Mouse (Mus musculus) CH12.LX (cell line): ENCODE measurements around the gene Nexn. TPM values are rescaled to one million over a fixed set of nuclear protein-coding genes. Genes with fewer than 3 reads are reported as not detected.

ENCODE experiments used
- polyA plus RNA-seq: library from polyadenylated mRNA; unstranded; fragments of >175 nt; gene quantifications from 2 replicates; pipeline ENCODE4 v1.2.1, GENCODE M21; 2012; ENCODE audit warnings: low read depth; ENCODE audit not compliant: insufficient read length
- total RNA-seq, 2 experiments: library from RNA; depleted of rRNA; stranded (reverse); fragments of 300-350 nt in 1 of 2; fragments of >200 nt in 1 of 2; gene quantifications; 2 replicates each; pipeline ENCODE4 v1.2.3; 2012 to 2014

Gene Nexn
- total and polyA plus RNA-seq, 3 experiments: 0.08 to 0.17 TPM; not detected in 1

Other genes starting within 250 kb of the Nexn start
- gene Gipc2, start 100.1 kb downstream of the Nexn start, total RNA-seq (2012; rRNA removed): 0.38 TPM in 1 of 2 replicates, not detected in the other
- 0.24 TPM in 1 of 2 replicates, not detected in the other for gene Gipc2, start 100.1 kb downstream of the Nexn start, total RNA-seq (2014; rRNA removed)
- gene Gipc2, start 100.1 kb downstream of the Nexn start, polyA plus RNA-seq: 1.2 and 1.7 TPM in 2 replicates
- 11.7 and 14.9 TPM in 2 replicates for gene Dnajb4, start 56.0 kb downstream of the Nexn start, total RNA-seq (2012; rRNA removed)
- 26.4 and 30.0 TPM in 2 replicates for gene Dnajb4, start 56.0 kb downstream of the Nexn start, total RNA-seq (2014; rRNA removed)
- gene Dnajb4, start 56.0 kb downstream of the Nexn start, polyA plus RNA-seq: 17.7 and 19.5 TPM in 2 replicates
- gene Fubp1, start 55.9 kb downstream of the Nexn start, total RNA-seq (2012; rRNA removed): 214 and 306 TPM in 2 replicates
- gene Fubp1, start 55.9 kb downstream of the Nexn start, total RNA-seq (2014; rRNA removed): 333 and 398 TPM in 2 replicates
- gene Fubp1, start 55.9 kb downstream of the Nexn start, polyA plus RNA-seq: 224 and 237 TPM in 2 replicates
- gene Miga1, start 74.1 kb upstream of the Nexn start, total RNA-seq (2012; rRNA removed): 30.7 and 32.5 TPM in 2 replicates
- gene Miga1, start 74.1 kb upstream of the Nexn start, total RNA-seq (2014; rRNA removed): 23.1 and 25.3 TPM in 2 replicates
- gene Miga1, start 74.1 kb upstream of the Nexn start, polyA plus RNA-seq: 41.1 and 44.7 TPM in 2 replicates
- gene Usp33, start 80.1 kb upstream of the Nexn start, total RNA-seq (2012; rRNA removed): 48.8 and 48.9 TPM in 2 replicates
- gene Usp33, start 80.1 kb upstream of the Nexn start, total RNA-seq (2014; rRNA removed): 54.7 and 65.5 TPM in 2 replicates
- gene Usp33, start 80.1 kb upstream of the Nexn start, polyA plus RNA-seq: 35.8 and 38.3 TPM in 2 replicates
- gene Zzz3, start 129.1 kb upstream of the Nexn start, total RNA-seq (2012; rRNA removed): 64.2 and 77.7 TPM in 2 replicates
- gene Zzz3, start 129.1 kb upstream of the Nexn start, total RNA-seq (2014; rRNA removed): 116 and 131 TPM in 2 replicates
- gene Zzz3, start 129.1 kb upstream of the Nexn start, polyA plus RNA-seq: 88.4 and 94.9 TPM in 2 replicates